Mouse (Mus musculus): ENCODE data around the gene Nfatc4. TPM values are rescaled to one million over a fixed set of nuclear protein-coding genes. Genes with fewer than 3 reads are reported as not detected.

Nfatc4 gene
- polyA plus RNA-seq, 1 experiment from 2014 or later = 21.1 TPM

- H3K9ac ChIP-seq (ENCODE audit: low read depth, low read length) = peak overlapping the region; percentile 67
- H3K9me3 ChIP-seq (ENCODE audit: control insufficient read depth, low read length) = no peaks in the 10 kb centered on the region
- no peaks in the 10 kb centered on the region for H3K27me3 ChIP-seq (replicated peaks; ENCODE audit: control insufficient read depth, insufficient read depth, low read length)
- peaks cover 17% of the 10 kb centered on the region for H3K4me1 ChIP-seq (ENCODE audit: control insufficient read depth, insufficient read depth, low read length)
- H3K4me3 ChIP-seq (ENCODE audit: low read length) = peak overlapping the region; percentile 48
- 9% methylated on average over 31 of the region's 31 CpGs for WGBS
- no peaks in the 10 kb centered on the region for H3K36me3 ChIP-seq (ENCODE audit: control insufficient read depth, insufficient read depth, low read length)
- peak overlapping the region; percentile 60 for H3K4me2 ChIP-seq (ENCODE audit: low read depth, low read length)
- peak overlapping the region; percentile 69 for H3K27ac ChIP-seq (ENCODE audit: low read length)
- peak; percentile 35 for ATAC-seq
These were observed 39.6 kb upstream of the Nfatc4 start for GRCm38 (mm10) chr14:55783171-55783957.

DNA sequence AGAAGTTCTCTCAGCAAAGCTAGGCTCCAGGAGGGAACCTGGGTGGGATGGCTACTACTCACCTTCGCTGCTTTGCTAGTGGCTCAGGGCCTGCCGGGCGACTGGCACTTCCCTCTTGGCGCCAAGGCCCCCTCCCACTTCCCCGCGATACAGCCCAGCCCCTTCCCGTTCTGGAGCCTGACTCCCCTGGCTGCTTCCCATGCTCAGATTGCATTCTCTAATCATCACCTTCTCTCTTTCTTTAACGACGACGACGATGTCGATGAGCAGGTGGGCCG, 39.0 kb upstream of the Nfatc4 start, which contains the start of gene Adcy4:
Gene Adcy4 (minus strand): TSS at position 138 of the 278 bp plus-strand sequence.
- H3K27me3 ChIP-seq (replicated peaks; ENCODE audit: control insufficient read depth, insufficient read depth, low read length) = no peaks in the 10 kb centered on the region
- H3K4me1 ChIP-seq (ENCODE audit: control insufficient read depth, insufficient read depth, low read length) = peaks cover 17% of the 10 kb centered on the region
- no peaks in the 10 kb centered on the region for H3K9me3 ChIP-seq (ENCODE audit: control insufficient read depth, low read length)
- 15% methylated on average over 13 of the region's 13 CpGs for WGBS
- peak within 1 kb of the TSS; percentile 60 for H3K4me2 ChIP-seq (ENCODE audit: low read depth, low read length)
- no peak for ATAC-seq
- peak within 1 kb of the TSS; percentile 69 for H3K27ac ChIP-seq (ENCODE audit: low read length)
- peak within 1 kb of the TSS; percentile 67 for H3K9ac ChIP-seq (ENCODE audit: low read depth, low read length)
- peak within 1 kb of the TSS; percentile 48 for H3K4me3 ChIP-seq (ENCODE audit: low read length)
- no peaks in the 10 kb centered on the region for H3K36me3 ChIP-seq (ENCODE audit: control insufficient read depth, insufficient read depth, low read length)

GRCm38 (mm10) chr14:55785195-55785594, 37.7 kb upstream of the Nfatc4 start:
- H3K9me3 ChIP-seq (ENCODE audit: control insufficient read depth, low read length) = no peaks in the 10 kb centered on the region

GRCm38 (mm10) chr14:55787731-55788130, 35.2 kb upstream of the Nfatc4 start:
- Histone ChIP-seq H3K4me3 (ENCODE audit: low read length) (peak overlapping the region; percentile 55), H3K27me3 (replicated peaks; ENCODE audit: control insufficient read depth, insufficient read depth, low read length) (no peaks in the 10 kb centered on the region), H3K9me3 (ENCODE audit: control insufficient read depth, low read length) (no peaks in the 10 kb centered on the region), H3K36me3 (ENCODE audit: control insufficient read depth, insufficient read depth, low read length) (no peaks in the 10 kb centered on the region), H3K27ac (ENCODE audit: low read length) (no peak overlapping the region), H3K9ac (ENCODE audit: low read depth, low read length) (peak overlapping the region; percentile 62; the same call in 1 of the 2 replicates), H3K4me1 (ENCODE audit: control insufficient read depth, insufficient read depth, low read length) (peaks cover 8% of the 10 kb centered on the region), H3K4me2 (ENCODE audit: low read depth, low read length) (peak overlapping the region; percentile 74)
- no peak for ATAC-seq
- WGBS = 45% methylated on average over 11 of the region's 11 CpGs

More at GRCm38 (mm10) chr14:55785195-55785594, 37.7 kb upstream of the Nfatc4 start:
- 44% methylated on average over 6 of the region's 6 CpGs for WGBS
- Histone ChIP-seq H3K4me3 (ENCODE audit: low read length) (no peak overlapping the region), H3K27me3 (replicated peaks; ENCODE audit: control insufficient read depth, insufficient read depth, low read length) (no peaks in the 10 kb centered on the region), H3K4me1 (ENCODE audit: control insufficient read depth, insufficient read depth, low read length) (peaks cover 17% of the 10 kb centered on the region), H3K4me2 (ENCODE audit: low read depth, low read length) (no peak overlapping the region), H3K36me3 (ENCODE audit: control insufficient read depth, insufficient read depth, low read length) (no peaks in the 10 kb centered on the region), H3K27ac (ENCODE audit: low read length) (no peak overlapping the region), H3K9ac (ENCODE audit: low read depth, low read length) (no peak overlapping the region)
- no peak for ATAC-seq

DNA sequence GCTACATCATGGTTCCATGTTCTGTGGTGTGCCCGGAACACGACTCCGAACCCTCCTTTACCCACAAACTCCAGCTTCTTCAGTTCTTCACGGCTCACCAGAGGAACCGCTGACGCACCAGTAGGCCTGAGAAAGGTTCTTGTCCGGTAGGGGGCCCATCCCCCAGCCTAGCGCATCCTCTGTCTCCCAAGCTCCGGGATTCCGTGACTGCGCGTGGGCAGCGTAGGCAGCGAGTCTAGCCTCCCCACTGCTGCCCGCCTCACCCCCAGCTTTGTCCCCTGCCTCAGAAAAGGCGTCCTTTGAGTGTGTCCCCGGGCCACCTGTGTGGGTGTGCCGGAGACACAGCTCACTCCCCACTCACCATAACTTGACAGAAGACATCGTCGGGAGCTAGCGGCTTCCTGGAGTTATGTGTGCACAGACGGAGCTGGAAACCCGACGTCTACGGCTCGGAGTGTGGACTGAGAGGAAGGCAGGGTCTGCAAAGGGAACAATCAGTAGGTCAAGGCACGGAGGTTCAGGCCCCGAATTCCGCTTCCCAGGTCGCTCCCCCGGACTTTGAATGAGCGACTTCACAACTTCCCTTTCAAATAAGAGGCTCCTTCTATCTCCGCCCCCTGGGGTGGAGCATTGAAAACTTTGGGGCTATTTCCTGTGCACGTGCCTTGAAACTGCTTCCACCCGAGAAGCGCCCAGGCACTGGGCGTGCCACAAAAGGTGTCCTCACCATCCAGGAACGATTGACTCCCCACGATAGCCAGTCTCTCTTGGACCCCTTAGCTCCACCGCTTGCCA, 34.5 kb upstream of the Nfatc4 start, which contains the start of gene Ripk3:
Gene Ripk3 (minus strand): TSS at position 610 of the 795 bp plus-strand sequence.
- Histone ChIP-seq H3K27ac (ENCODE audit: low read length) (no peak within 1 kb of the TSS), H3K27me3 (replicated peaks; ENCODE audit: control insufficient read depth, insufficient read depth, low read length) (no peaks in the 10 kb centered on the region), H3K36me3 (ENCODE audit: control insufficient read depth, insufficient read depth, low read length) (no peaks in the 10 kb centered on the region), H3K9ac (ENCODE audit: low read depth, low read length) (peak within 1 kb of the TSS; percentile 62), H3K4me3 (ENCODE audit: low read length) (peak within 1 kb of the TSS; percentile 55), H3K4me1 (ENCODE audit: control insufficient read depth, insufficient read depth, low read length) (peaks cover 6% of the 10 kb centered on the region), H3K9me3 (ENCODE audit: control insufficient read depth, low read length) (no peaks in the 10 kb centered on the region), H3K4me2 (ENCODE audit: low read depth, low read length) (peak within 1 kb of the TSS; percentile 74)
- peak; percentile 77 for ATAC-seq
- WGBS = 4% methylated on average over 40 of the region's 40 CpGs

DNA sequence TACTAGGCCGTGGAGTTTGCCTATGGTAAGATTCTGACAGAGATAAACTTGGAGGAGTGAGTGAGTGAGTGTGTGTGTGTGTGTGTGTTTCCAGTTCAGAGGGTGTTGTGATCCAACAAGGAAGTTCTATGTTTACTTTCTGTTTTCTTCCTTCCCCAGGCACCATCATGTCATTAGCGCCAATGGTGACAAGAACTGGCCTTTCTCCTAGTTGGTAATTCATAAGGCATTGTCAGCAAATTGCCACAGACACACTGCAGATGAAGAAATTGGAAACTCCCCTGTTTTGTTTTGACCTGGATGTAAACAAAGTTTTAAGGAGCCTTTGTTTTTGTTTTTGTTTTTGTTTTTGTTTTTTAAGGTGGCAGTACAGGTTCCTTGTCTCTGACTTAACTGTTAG, 29.5 kb upstream of the Nfatc4 start:
- no peaks in the 10 kb centered on the region for H3K36me3 ChIP-seq (ENCODE audit: control insufficient read depth, insufficient read depth, low read length)
- no peak for ATAC-seq
- H3K27ac ChIP-seq (ENCODE audit: low read length) = no peak overlapping the region
- no peaks in the 10 kb centered on the region for H3K9me3 ChIP-seq (ENCODE audit: control insufficient read depth, low read length)
- H3K4me3 ChIP-seq (ENCODE audit: low read length) = no peak overlapping the region
- whole genome bisulfite sequencing = 65% methylated on average over 2 of the region's 2 CpGs
- no peaks in the 10 kb centered on the region; the same call in 1 of the 2 replicates for H3K4me1 ChIP-seq (ENCODE audit: control insufficient read depth, insufficient read depth, low read length)
- no peak overlapping the region for H3K9ac ChIP-seq (ENCODE audit: low read depth, low read length)
- no peak overlapping the region for H3K4me2 ChIP-seq (ENCODE audit: low read depth, low read length)
- no peaks in the 10 kb centered on the region for H3K27me3 ChIP-seq (replicated peaks; ENCODE audit: control insufficient read depth, insufficient read depth, low read length)

GRCm38 (mm10) chr14:55793946-55794345, 29.0 kb upstream of the Nfatc4 start:
- 69% methylated on average over 2 of the region's 2 CpGs for WGBS
- Histone ChIP-seq H3K4me2 (ENCODE audit: low read depth, low read length) (no peak overlapping the region), H3K9me3 (ENCODE audit: control insufficient read depth, low read length) (no peaks in the 10 kb centered on the region), H3K9ac (ENCODE audit: low read depth, low read length) (no peak overlapping the region), H3K36me3 (ENCODE audit: control insufficient read depth, insufficient read depth, low read length) (no peaks in the 10 kb centered on the region), H3K4me3 (ENCODE audit: low read length) (no peak overlapping the region), H3K27ac (ENCODE audit: low read length) (no peak overlapping the region), H3K4me1 (ENCODE audit: control insufficient read depth, insufficient read depth, low read length) (no peaks in the 10 kb centered on the region; the same call in 1 of the 2 replicates), H3K27me3 (replicated peaks; ENCODE audit: control insufficient read depth, insufficient read depth, low read length) (no peaks in the 10 kb centered on the region)
- ATAC-seq = no peak

DNA sequence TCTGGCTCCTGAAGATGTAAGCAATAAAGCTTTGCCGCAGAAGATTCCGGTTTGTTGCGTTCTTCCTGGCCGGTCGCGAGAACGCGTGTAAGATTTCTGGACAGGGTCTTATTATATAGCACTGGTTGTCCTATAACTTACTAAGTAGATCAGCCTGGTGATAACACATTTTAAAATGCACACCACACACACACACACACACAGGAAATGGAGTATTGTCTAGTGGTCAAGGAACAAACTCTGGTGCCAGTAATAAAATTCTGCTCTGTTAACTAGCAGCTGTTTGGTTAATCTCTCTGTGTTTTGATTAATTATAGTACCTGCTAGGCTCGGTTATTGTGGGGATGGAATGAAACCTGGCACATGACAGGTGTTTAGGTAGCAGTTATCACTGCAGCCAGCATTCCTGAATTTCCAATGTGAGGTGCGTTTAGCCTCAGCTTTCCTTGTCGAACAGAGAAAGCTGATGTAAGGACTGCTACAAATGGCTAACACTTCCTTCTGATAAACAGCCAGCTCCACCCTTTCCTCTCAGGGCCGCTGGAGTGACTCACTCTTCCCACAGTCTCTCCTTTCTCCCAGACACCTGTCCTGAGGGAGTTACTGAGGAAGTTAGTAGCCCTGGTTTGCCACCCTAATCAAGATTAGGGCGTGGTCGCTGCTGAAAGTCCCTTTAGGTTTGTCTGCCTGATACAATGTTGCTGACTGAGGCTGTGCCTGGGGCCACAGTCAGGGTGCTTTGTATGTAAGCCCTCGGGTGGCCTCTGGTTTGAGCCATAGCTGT, 27.4 kb upstream of the Nfatc4 start:
- Histone ChIP-seq H3K4me1 (ENCODE audit: control insufficient read depth, insufficient read depth, low read length) (no peaks in the 10 kb centered on the region; the same call in 1 of the 2 replicates), H3K27me3 (replicated peaks; ENCODE audit: control insufficient read depth, insufficient read depth, low read length) (no peaks in the 10 kb centered on the region), H3K4me2 (ENCODE audit: low read depth, low read length) (no peak overlapping the region), H3K9ac (ENCODE audit: low read depth, low read length) (no peak overlapping the region), H3K36me3 (ENCODE audit: control insufficient read depth, insufficient read depth, low read length) (no peaks in the 10 kb centered on the region), H3K27ac (ENCODE audit: low read length) (peak overlapping the region; percentile 89), H3K4me3 (ENCODE audit: low read length) (no peak overlapping the region), H3K9me3 (ENCODE audit: control insufficient read depth, low read length) (no peaks in the 10 kb centered on the region)
- peak; percentile 99 for ATAC-seq
- 65% methylated on average over 15 of the region's 15 CpGs for WGBS

DNA sequence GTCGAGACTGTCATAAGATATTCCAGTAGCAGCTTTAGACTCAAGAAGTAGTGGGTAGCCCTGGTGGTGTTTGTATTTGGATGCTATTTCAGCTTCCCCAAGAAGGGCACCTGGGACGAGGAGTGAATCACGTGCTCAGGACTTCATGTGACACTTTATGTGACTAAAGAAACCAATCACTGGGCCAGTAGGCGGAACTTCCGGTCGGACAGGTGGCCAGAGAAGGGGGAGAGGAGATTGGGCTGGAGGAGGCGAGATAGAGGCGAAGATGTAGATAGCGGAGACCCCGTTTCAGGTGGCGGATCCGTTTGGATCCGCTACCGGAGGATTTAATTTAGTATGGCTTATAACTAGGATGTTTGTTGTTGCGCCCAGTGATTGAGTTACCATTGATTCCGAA, 8.1 kb upstream of the Nfatc4 start:
- peak overlapping the region; percentile 53 for H3K4me3 ChIP-seq (ENCODE audit: low read length)
- 0 out of 2 replicates have a peak overlapping the region, but pooled peaks have one; percentile 3 for H3K27ac ChIP-seq (ENCODE audit: low read length)
- H3K9me3 ChIP-seq (ENCODE audit: control insufficient read depth, low read length) = no peaks in the 10 kb centered on the region
- 21% methylated on average over 16 of the region's 16 CpGs for WGBS
- H3K9ac ChIP-seq (ENCODE audit: low read depth, low read length) = peak overlapping the region; percentile 56
- peak; percentile 81 for ATAC-seq
- H3K4me1 ChIP-seq (ENCODE audit: control insufficient read depth, insufficient read depth, low read length) = no peaks in the 10 kb centered on the region
- H3K4me2 ChIP-seq (ENCODE audit: low read depth, low read length) = peak overlapping the region; percentile 53
- no peaks in the 10 kb centered on the region for H3K36me3 ChIP-seq (ENCODE audit: control insufficient read depth, insufficient read depth, low read length)
- H3K27me3 ChIP-seq (replicated peaks; ENCODE audit: control insufficient read depth, insufficient read depth, low read length) = no peaks in the 10 kb centered on the region
